Mouse (Mus musculus): ENCODE data around the gene Dctn5. TPM values are rescaled to one million over a fixed set of nuclear protein-coding genes. Genes with fewer than 3 reads are reported as not detected.

Gene Dctn5
- polyA plus RNA-seq, 1 experiment from 2014 or later: 144 TPM

GRCm38 (mm10) chr7:122108206-122108605, 24.6 kb upstream of the Dctn5 start:
- H3K27ac ChIP-seq (ENCODE audit: low read depth, low read length): no peak overlapping the region
- H3K27me3 ChIP-seq (ENCODE audit: control insufficient read depth, insufficient read depth, low read length): no peaks in the 10 kb centered on the region
- no peaks in the 10 kb centered on the region for H3K9me3 ChIP-seq (ENCODE audit: control insufficient read depth, low read length)
- WGBS: 95% methylated on average over 6 of the region's 6 CpGs
- H3K4me2 ChIP-seq (replicated peaks; ENCODE audit: low read depth, low read length): no peak overlapping the region
- no peak overlapping the region for H3K9ac ChIP-seq (ENCODE audit: low read depth, low read length)
- H3K4me1 ChIP-seq (replicated peaks; ENCODE audit: control insufficient read depth, insufficient read depth, low read length): no peaks in the 10 kb centered on the region
- no peak overlapping the region for H3K4me3 ChIP-seq (ENCODE audit: low read depth, low read length)
- no peak for ATAC-seq (ENCODE audit: low FRiP score)
- no peaks in the 10 kb centered on the region for H3K36me3 ChIP-seq (ENCODE audit: control insufficient read depth, insufficient read depth, low read length)
- DNase-seq (ENCODE audit: low spot score): no peak

- H3K27me3 ChIP-seq (ENCODE audit: control insufficient read depth, insufficient read depth, low read length): no peaks in the 10 kb centered on the region
- H3K36me3 ChIP-seq (ENCODE audit: control insufficient read depth, insufficient read depth, low read length): 0 out of 2 replicates have a peak, but pooled peaks cover 7% of the 10 kb centered on the region
- no peak overlapping the region for H3K27ac ChIP-seq (ENCODE audit: low read depth, low read length)
- H3K4me3 ChIP-seq (ENCODE audit: low read depth, low read length): no peak overlapping the region
- H3K9me3 ChIP-seq (ENCODE audit: control insufficient read depth, low read length): no peaks in the 10 kb centered on the region
- H3K9ac ChIP-seq (ENCODE audit: low read depth, low read length): no peak overlapping the region
- ATAC-seq (ENCODE audit: low FRiP score): no peak
- DNase-seq (ENCODE audit: low spot score): no peak
- WGBS: 84% methylated on average over 4 of the region's 4 CpGs
- no peaks in the 10 kb centered on the region for H3K4me1 ChIP-seq (replicated peaks; ENCODE audit: control insufficient read depth, insufficient read depth, low read length)
- H3K4me2 ChIP-seq (replicated peaks; ENCODE audit: low read depth, low read length): no peak overlapping the region
Observed at GRCm38 (mm10) chr7:122123518-122123917, 9.3 kb upstream of the Dctn5 start.

GRCm38 (mm10) chr7:122125636-122126035, 7.2 kb upstream of the Dctn5 start:
- no peak for ATAC-seq (ENCODE audit: low FRiP score)
- Histone ChIP-seq H3K9ac (ENCODE audit: low read depth, low read length) (no peak overlapping the region), H3K4me2 (replicated peaks; ENCODE audit: low read depth, low read length) (no peak overlapping the region), H3K9me3 (ENCODE audit: control insufficient read depth, low read length) (no peaks in the 10 kb centered on the region), H3K27ac (ENCODE audit: low read depth, low read length) (no peak overlapping the region), H3K27me3 (ENCODE audit: control insufficient read depth, insufficient read depth, low read length) (no peaks in the 10 kb centered on the region), H3K36me3 (ENCODE audit: control insufficient read depth, insufficient read depth, low read length) (0 out of 2 replicates have a peak, but pooled peaks cover 7% of the 10 kb centered on the region), H3K4me3 (ENCODE audit: low read depth, low read length) (no peak overlapping the region), H3K4me1 (replicated peaks; ENCODE audit: control insufficient read depth, insufficient read depth, low read length) (no peaks in the 10 kb centered on the region)
- DNase-seq (ENCODE audit: low spot score): peak; percentile 6
- 73% methylated on average over 8 of the region's 8 CpGs for WGBS

- 0 out of 2 replicates have a peak, but pooled peaks cover 7% of the 10 kb centered on the region for H3K36me3 ChIP-seq (ENCODE audit: control insufficient read depth, insufficient read depth, low read length)
Observed at GRCm38 (mm10) chr7:122126946-122127345, 5.9 kb upstream of the Dctn5 start.

GRCm38 (mm10) chr7:122131834-122132233, 1.0 kb upstream of the Dctn5 start:
- Histone ChIP-seq H3K4me3 (ENCODE audit: low read depth, low read length) (peak overlapping the region; percentile 90), H3K4me2 (replicated peaks; ENCODE audit: low read depth, low read length) (peak overlapping the region; percentile 67), H3K9me3 (ENCODE audit: control insufficient read depth, low read length) (no peaks in the 10 kb centered on the region), H3K4me1 (replicated peaks; ENCODE audit: control insufficient read depth, insufficient read depth, low read length) (no peaks in the 10 kb centered on the region), H3K36me3 (ENCODE audit: control insufficient read depth, insufficient read depth, low read length) (0 out of 2 replicates have a peak, but pooled peaks cover 4% of the 10 kb centered on the region), H3K27me3 (ENCODE audit: control insufficient read depth, insufficient read depth, low read length) (no peaks in the 10 kb centered on the region), H3K27ac (ENCODE audit: low read depth, low read length) (no peak overlapping the region), H3K9ac (ENCODE audit: low read depth, low read length) (no peak overlapping the region)
- no peak for ATAC-seq (ENCODE audit: low FRiP score)
- DNase-seq (ENCODE audit: low spot score): no peak

More at GRCm38 (mm10) chr7:122126946-122127345, 5.9 kb upstream of the Dctn5 start:
- ATAC-seq (ENCODE audit: low FRiP score): no peak
- WGBS: 93% methylated on average over 11 of the region's 11 CpGs
- Histone ChIP-seq H3K4me2 (replicated peaks; ENCODE audit: low read depth, low read length) (no peak overlapping the region), H3K27me3 (ENCODE audit: control insufficient read depth, insufficient read depth, low read length) (no peaks in the 10 kb centered on the region), H3K4me3 (ENCODE audit: low read depth, low read length) (no peak overlapping the region), H3K4me1 (replicated peaks; ENCODE audit: control insufficient read depth, insufficient read depth, low read length) (no peaks in the 10 kb centered on the region), H3K9ac (ENCODE audit: low read depth, low read length) (no peak overlapping the region), H3K9me3 (ENCODE audit: control insufficient read depth, low read length) (no peaks in the 10 kb centered on the region), H3K27ac (ENCODE audit: low read depth, low read length) (no peak overlapping the region)
- DNase-seq (ENCODE audit: low spot score): no peak

- no peaks in the 10 kb centered on the region for H3K4me1 ChIP-seq (replicated peaks; ENCODE audit: control insufficient read depth, insufficient read depth, low read length)
- no peaks in the 10 kb centered on the region for H3K27me3 ChIP-seq (ENCODE audit: control insufficient read depth, insufficient read depth, low read length)
- peak overlapping the region; percentile 83 for H3K9ac ChIP-seq (ENCODE audit: low read depth, low read length)
- DNase-seq (ENCODE audit: low spot score): no peak
- peak overlapping the region; percentile 90 for H3K4me3 ChIP-seq (ENCODE audit: low read depth, low read length)
- H3K36me3 ChIP-seq (ENCODE audit: control insufficient read depth, insufficient read depth, low read length): 0 out of 2 replicates have a peak, but pooled peaks cover 3% of the 10 kb centered on the region
- ATAC-seq (ENCODE audit: low FRiP score): peak; percentile 56
- H3K27ac ChIP-seq (ENCODE audit: low read depth, low read length): peak overlapping the region; percentile 42; the same call in 1 of the 2 replicates
- 18% methylated on average over 8 of the region's 8 CpGs for WGBS
- peak overlapping the region; percentile 60 for H3K4me2 ChIP-seq (replicated peaks; ENCODE audit: low read depth, low read length)
- H3K9me3 ChIP-seq (ENCODE audit: control insufficient read depth, low read length): no peaks in the 10 kb centered on the region
Observed at GRCm38 (mm10) chr7:122133338-122133625, 441 bp downstream of the Dctn5 start.

GRCm38 (mm10) chr7:122135070-122135469, 2.2 kb downstream of the Dctn5 start:
- H3K9me3 ChIP-seq (ENCODE audit: control insufficient read depth, low read length): no peaks in the 10 kb centered on the region
- no peaks in the 10 kb centered on the region for H3K4me1 ChIP-seq (replicated peaks; ENCODE audit: control insufficient read depth, insufficient read depth, low read length)
- no peak for ATAC-seq (ENCODE audit: low FRiP score)
- no peak overlapping the region for H3K27ac ChIP-seq (ENCODE audit: low read depth, low read length)
- H3K27me3 ChIP-seq (ENCODE audit: control insufficient read depth, insufficient read depth, low read length): no peaks in the 10 kb centered on the region
- H3K36me3 ChIP-seq (ENCODE audit: control insufficient read depth, insufficient read depth, low read length): peaks cover 8% of the 10 kb centered on the region; the same call in 1 of the 2 replicates
- H3K4me2 ChIP-seq (replicated peaks; ENCODE audit: low read depth, low read length): no peak overlapping the region
- H3K9ac ChIP-seq (ENCODE audit: low read depth, low read length): no peak overlapping the region
- DNase-seq (ENCODE audit: low spot score): peak; percentile 22
- 73% methylated on average over 10 of the region's 10 CpGs for WGBS
- H3K4me3 ChIP-seq (ENCODE audit: low read depth, low read length): no peak overlapping the region

GRCm38 (mm10) chr7:122137071-122137470, 4.2 kb downstream of the Dctn5 start:
- H3K4me2 ChIP-seq (replicated peaks; ENCODE audit: low read depth, low read length): no peak overlapping the region
- no peak overlapping the region for H3K27ac ChIP-seq (ENCODE audit: low read depth, low read length)
- ATAC-seq (ENCODE audit: low FRiP score) (no peak), DNase-seq (ENCODE audit: low spot score) (no peak)
- no peaks in the 10 kb centered on the region for H3K4me1 ChIP-seq (replicated peaks; ENCODE audit: control insufficient read depth, insufficient read depth, low read length)
- no peaks in the 10 kb centered on the region for H3K27me3 ChIP-seq (ENCODE audit: control insufficient read depth, insufficient read depth, low read length)
- peaks cover 13% of the 10 kb centered on the region; the same call in 1 of the 2 replicates for H3K36me3 ChIP-seq (ENCODE audit: control insufficient read depth, insufficient read depth, low read length)
- no peaks in the 10 kb centered on the region for H3K9me3 ChIP-seq (ENCODE audit: control insufficient read depth, low read length)
- no peak overlapping the region for H3K4me3 ChIP-seq (ENCODE audit: low read depth, low read length)
- no peak overlapping the region for H3K9ac ChIP-seq (ENCODE audit: low read depth, low read length)

GRCm38 (mm10) chr7:122138190-122138589, 5.3 kb downstream of the Dctn5 start:
- Histone ChIP-seq H3K9me3 (ENCODE audit: control insufficient read depth, low read length) (no peaks in the 10 kb centered on the region), H3K27ac (ENCODE audit: low read depth, low read length) (no peak overlapping the region), H3K27me3 (ENCODE audit: control insufficient read depth, insufficient read depth, low read length) (no peaks in the 10 kb centered on the region), H3K4me2 (replicated peaks; ENCODE audit: low read depth, low read length) (no peak overlapping the region), H3K4me3 (ENCODE audit: low read depth, low read length) (no peak overlapping the region), H3K36me3 (ENCODE audit: control insufficient read depth, insufficient read depth, low read length) (peaks cover 13% of the 10 kb centered on the region; the same call in 1 of the 2 replicates), H3K4me1 (replicated peaks; ENCODE audit: control insufficient read depth, insufficient read depth, low read length) (no peaks in the 10 kb centered on the region), H3K9ac (ENCODE audit: low read depth, low read length) (no peak overlapping the region)
- ATAC-seq (ENCODE audit: low FRiP score) (no peak), DNase-seq (ENCODE audit: low spot score) (no peak)
- WGBS: 93% methylated on average over 5 of the region's 5 CpGs
